Mouse (Mus musculus) olfactory bulb, adult 2 months (tissue): ENCODE measurements at regions not wholly inside any gene's neighbourhood (a gene's known extent, or its start where the extent isn't known, plus 50 kb on each side); places are given as distances from the start of the nearest gene placed in this dataset.

Source experiments
- CTCF ChIP-seq: fragments of 200-500 bp; IDR thresholded peaks from 2 replicates; pipeline ENCODE4 v1.5.1; 2012; ENCODE audit warnings: low read depth, mild to moderate bottlenecking, low read length, moderate library complexity; ENCODE audit not compliant: insufficient read depth
- POLR2A ChIP-seq: fragments of 200-500 bp; IDR thresholded peaks from 2 replicates; pipeline ENCODE4 v1.6.1; 2012; ENCODE audit warnings: mild to moderate bottlenecking, low read depth, low read length, moderate library complexity; ENCODE audit not compliant: insufficient read depth

- TF ChIP-seq CTCF (no peak), POLR2A (no peak)
These were observed 206.7 kb upstream of the Eci2 start for GRCm38 (mm10) chr13:35233636-35234035.
